Mouse (Mus musculus): ENCODE measurements around the gene 2610021A01Rik. TPM values are rescaled to one million over a fixed set of nuclear protein-coding genes. Genes with fewer than 3 reads are reported as not detected.
A peak's percentile ranks its signal among the peaks of the same experiment; 100 is the strongest.
"Not testable (repeated sequence)": the region's sequence is repeated elsewhere in the genome, so short reads cannot be mapped to it uniquely, and the experiment has no call there.

Gene 2610021A01Rik
- polyA plus RNA-seq (2015; fragmentation: Nextera tagmentation; extraction: Ambion mirVana), result 6.9 and 7.3 TPM in 2 replicates

- H3K4me2 ChIP-seq (ENCODE audit: low read depth, low read length), result peak within 1 kb of the TSS; percentile 84
- peak; percentile 96 for ATAC-seq (replicated peaks; ENCODE audit: extremely low read depth, insufficient read depth, low FRiP score)
- H3K27ac ChIP-seq (ENCODE audit: low read length), result peak within 1 kb of the TSS; percentile 58
- H3K27me3 ChIP-seq (ENCODE audit: control insufficient read depth, insufficient read depth, low read length), result no peaks in the 10 kb centered on the region
- H3K4me1 ChIP-seq (ENCODE audit: control insufficient read depth, insufficient read depth, low read length), result peaks cover 6% of the 10 kb centered on the region
- peak within 1 kb of the TSS; percentile 78 for H3K4me3 ChIP-seq (ENCODE audit: low read length)
- H3K9me3 ChIP-seq (replicated peaks; ENCODE audit: control insufficient read depth, low read length), result no peaks in the 10 kb centered on the region
- under 1% methylated on average over 41 of the region's 41 CpGs for WGBS
- H3K9ac ChIP-seq (ENCODE audit: low read length), result peak within 1 kb of the TSS; percentile 77
- no peaks in the 10 kb centered on the region for H3K36me3 ChIP-seq (ENCODE audit: control insufficient read depth, insufficient read depth)
Observed at GRCm38 (mm10) chr7:41599034-41599813, at the start of gene 2610021A01Rik. TSS of gene 2610021A01Rik (plus strand) at chr7:41599230.

- no peaks in the 10 kb centered on the region for H3K4me1 ChIP-seq (ENCODE audit: control insufficient read depth, insufficient read depth, low read length)
- no peak overlapping the region for H3K27ac ChIP-seq (ENCODE audit: low read length)
- no peaks in the 10 kb centered on the region for H3K36me3 ChIP-seq (ENCODE audit: control insufficient read depth, insufficient read depth)
- ATAC-seq (replicated peaks; ENCODE audit: extremely low read depth, insufficient read depth, low FRiP score), result no peak
- H3K9ac ChIP-seq (ENCODE audit: low read length), result no peak overlapping the region
- H3K9me3 ChIP-seq (replicated peaks; ENCODE audit: control insufficient read depth, low read length), result peaks cover 14% of the 10 kb centered on the region
- H3K27me3 ChIP-seq (ENCODE audit: control insufficient read depth, insufficient read depth, low read length), result no peaks in the 10 kb centered on the region
- no peak overlapping the region for H3K4me3 ChIP-seq (ENCODE audit: low read length)
- 62% methylated on average over 8 of the region's 8 CpGs for WGBS
- no peak overlapping the region for H3K4me2 ChIP-seq (ENCODE audit: low read depth, low read length)
Observed at GRCm38 (mm10) chr7:41560681-41561080, 38.3 kb upstream of the 2610021A01Rik start.

GRCm38 (mm10) chr7:41573562-41573961, 25.5 kb upstream of the 2610021A01Rik start, which contains the start of gene Gm6871:
TSS of gene Gm6871 (minus strand) at chr7:41573662.
- not testable (repeated sequence) for H3K4me1 ChIP-seq (ENCODE audit: control insufficient read depth, insufficient read depth, low read length); H3K9me3 ChIP-seq (replicated peaks; ENCODE audit: control insufficient read depth, low read length); ATAC-seq (replicated peaks; ENCODE audit: extremely low read depth, insufficient read depth, low FRiP score); H3K27ac ChIP-seq (ENCODE audit: low read length); H3K36me3 ChIP-seq (ENCODE audit: control insufficient read depth, insufficient read depth); H3K9ac ChIP-seq (ENCODE audit: low read length); H3K27me3 ChIP-seq (ENCODE audit: control insufficient read depth, insufficient read depth, low read length); H3K4me3 ChIP-seq (ENCODE audit: low read length); H3K4me2 ChIP-seq (ENCODE audit: low read depth, low read length)
- 75% methylated on average over 5 of the region's 6 CpGs for WGBS

DNA sequence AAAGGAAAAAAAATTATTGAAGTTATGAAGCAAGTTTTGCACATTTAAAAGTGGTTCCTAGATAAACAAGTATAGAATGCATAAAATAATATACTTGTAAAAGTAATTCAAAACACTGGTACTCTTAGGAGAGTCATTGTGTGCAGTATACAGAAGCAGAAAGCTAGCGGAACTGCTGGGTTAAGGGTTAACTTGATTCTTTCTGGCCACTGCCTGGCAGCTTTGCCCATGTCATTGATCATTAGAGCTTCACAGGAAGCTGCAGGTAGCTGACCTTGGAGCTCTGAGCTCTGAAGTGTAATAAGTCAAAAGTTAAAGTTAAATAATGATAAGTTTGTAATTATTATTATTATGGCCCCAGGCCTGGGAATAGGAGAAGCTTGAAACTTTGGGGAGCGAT, 21.1 kb upstream of the 2610021A01Rik start:
- H3K9me3 ChIP-seq (replicated peaks; ENCODE audit: control insufficient read depth, low read length), result 0 out of 2 replicates have a peak, but pooled peaks cover 4% of the 10 kb centered on the region
- ATAC-seq (replicated peaks; ENCODE audit: extremely low read depth, insufficient read depth, low FRiP score), result no peak

GRCm38 (mm10) chr7:41582028-41582427, 17.0 kb upstream of the 2610021A01Rik start:
- Histone ChIP-seq H3K4me3 (ENCODE audit: low read length) (no peak overlapping the region), H3K9me3 (replicated peaks; ENCODE audit: control insufficient read depth, low read length) (peaks cover 10% of the 10 kb centered on the region), H3K4me1 (ENCODE audit: control insufficient read depth, insufficient read depth, low read length) (no peaks in the 10 kb centered on the region), H3K27me3 (ENCODE audit: control insufficient read depth, insufficient read depth, low read length) (no peaks in the 10 kb centered on the region), H3K4me2 (ENCODE audit: low read depth, low read length) (no peak overlapping the region), H3K27ac (ENCODE audit: low read length) (no peak overlapping the region), H3K9ac (ENCODE audit: low read length) (no peak overlapping the region), H3K36me3 (ENCODE audit: control insufficient read depth, insufficient read depth) (no peaks in the 10 kb centered on the region)
- no peak for ATAC-seq (replicated peaks; ENCODE audit: extremely low read depth, insufficient read depth, low FRiP score)

More for the DNA sequence above, 21.1 kb upstream of the 2610021A01Rik start:
- 85% methylated on average over 2 of the region's 2 CpGs for whole genome bisulfite sequencing
- Histone ChIP-seq H3K4me2 (ENCODE audit: low read depth, low read length) (no peak overlapping the region), H3K4me3 (ENCODE audit: low read length) (no peak overlapping the region), H3K27ac (ENCODE audit: low read length) (no peak overlapping the region), H3K9ac (ENCODE audit: low read length) (no peak overlapping the region), H3K27me3 (ENCODE audit: control insufficient read depth, insufficient read depth, low read length) (no peaks in the 10 kb centered on the region), H3K4me1 (ENCODE audit: control insufficient read depth, insufficient read depth, low read length) (no peaks in the 10 kb centered on the region), H3K36me3 (ENCODE audit: control insufficient read depth, insufficient read depth) (no peaks in the 10 kb centered on the region)

DNA sequence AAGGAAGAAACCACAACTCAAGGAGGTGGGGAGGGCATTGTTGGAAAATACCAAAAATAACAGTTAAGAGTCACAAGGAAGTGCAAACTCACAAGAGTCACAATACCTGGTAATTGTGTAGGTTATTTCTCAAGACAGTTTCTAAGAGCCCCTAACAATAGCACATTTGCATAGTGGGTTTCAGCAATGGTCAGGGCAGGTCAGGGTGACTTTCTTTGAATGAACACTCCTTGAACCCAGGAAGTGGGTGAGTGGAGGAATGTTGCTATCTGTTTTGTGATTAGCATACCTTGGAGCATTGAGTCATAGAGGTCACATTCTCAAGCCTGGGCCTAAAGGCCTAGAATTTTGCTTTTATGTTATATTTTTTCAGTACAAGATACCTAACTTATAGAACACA, 11.2 kb upstream of the 2610021A01Rik start:
- H3K9me3 ChIP-seq (replicated peaks; ENCODE audit: control insufficient read depth, low read length), result peaks cover 10% of the 10 kb centered on the region
- H3K4me3 ChIP-seq (ENCODE audit: low read length); H3K4me2 ChIP-seq (ENCODE audit: low read depth, low read length); ATAC-seq (replicated peaks; ENCODE audit: extremely low read depth, insufficient read depth, low FRiP score); H3K27ac ChIP-seq (ENCODE audit: low read length); H3K27me3 ChIP-seq (ENCODE audit: control insufficient read depth, insufficient read depth, low read length); H3K36me3 ChIP-seq (ENCODE audit: control insufficient read depth, insufficient read depth); H3K4me1 ChIP-seq (ENCODE audit: control insufficient read depth, insufficient read depth, low read length); H3K9ac ChIP-seq (ENCODE audit: low read length): not testable (repeated sequence)

- Histone ChIP-seq H3K4me3 (ENCODE audit: low read length) (peak overlapping the region; percentile 78), H3K27ac (ENCODE audit: low read length) (peak overlapping the region; percentile 35; the same call in 1 of the 2 replicates), H3K9me3 (replicated peaks; ENCODE audit: control insufficient read depth, low read length) (no peaks in the 10 kb centered on the region), H3K27me3 (ENCODE audit: control insufficient read depth, insufficient read depth, low read length) (no peaks in the 10 kb centered on the region), H3K4me2 (ENCODE audit: low read depth, low read length) (peak overlapping the region; percentile 84), H3K9ac (ENCODE audit: low read length) (peak overlapping the region; percentile 77), H3K4me1 (ENCODE audit: control insufficient read depth, insufficient read depth, low read length) (peaks cover 6% of the 10 kb centered on the region), H3K36me3 (ENCODE audit: control insufficient read depth, insufficient read depth) (no peaks in the 10 kb centered on the region)
- 47% methylated on average over 5 of the region's 5 CpGs for WGBS
- no peak for ATAC-seq (replicated peaks; ENCODE audit: extremely low read depth, insufficient read depth, low FRiP score)
Observed at GRCm38 (mm10) chr7:41598615-41599014, 415 bp upstream of the 2610021A01Rik start.

GRCm38 (mm10) chr7:41599932-41600548, 1.0 kb downstream of the 2610021A01Rik start:
- Histone ChIP-seq H3K27ac (ENCODE audit: low read length) (0 out of 2 replicates have a peak overlapping the region, but pooled peaks have one; percentile 58), H3K4me1 (ENCODE audit: control insufficient read depth, insufficient read depth, low read length) (peaks cover 6% of the 10 kb centered on the region), H3K9ac (ENCODE audit: low read length) (peak overlapping the region; percentile 77), H3K9me3 (replicated peaks; ENCODE audit: control insufficient read depth, low read length) (no peaks in the 10 kb centered on the region), H3K27me3 (ENCODE audit: control insufficient read depth, insufficient read depth, low read length) (no peaks in the 10 kb centered on the region), H3K4me2 (ENCODE audit: low read depth, low read length) (peak overlapping the region; percentile 84), H3K4me3 (ENCODE audit: low read length) (peak overlapping the region; percentile 78), H3K36me3 (ENCODE audit: control insufficient read depth, insufficient read depth) (no peaks in the 10 kb centered on the region)
- 20% methylated on average over 3 of the region's 3 CpGs for whole genome bisulfite sequencing
- no peak for ATAC-seq (replicated peaks; ENCODE audit: extremely low read depth, insufficient read depth, low FRiP score)

- no peak for ATAC-seq (replicated peaks; ENCODE audit: extremely low read depth, insufficient read depth, low FRiP score)
- Histone ChIP-seq H3K27me3 (ENCODE audit: control insufficient read depth, insufficient read depth, low read length) (no peaks in the 10 kb centered on the region), H3K4me1 (ENCODE audit: control insufficient read depth, insufficient read depth, low read length) (no peaks in the 10 kb centered on the region), H3K4me2 (ENCODE audit: low read depth, low read length) (no peak overlapping the region), H3K9me3 (replicated peaks; ENCODE audit: control insufficient read depth, low read length) (no peaks in the 10 kb centered on the region), H3K9ac (ENCODE audit: low read length) (no peak overlapping the region), H3K27ac (ENCODE audit: low read length) (no peak overlapping the region), H3K4me3 (ENCODE audit: low read length) (no peak overlapping the region), H3K36me3 (ENCODE audit: control insufficient read depth, insufficient read depth) (peaks cover 20% of the 10 kb centered on the region; the same call in 1 of the 2 replicates)
- 74% methylated on average over 3 of the region's 3 CpGs for WGBS
Observed at GRCm38 (mm10) chr7:41611654-41612053, 12.6 kb downstream of the 2610021A01Rik start.
